Mouse (Mus musculus): Measurements from ENCODE around the gene Zfp579. TPM values are rescaled to one million over a fixed set of nuclear protein-coding genes. Genes with fewer than 3 reads are reported as not detected.
A peak's percentile ranks its signal among the peaks of the same experiment; 100 is the strongest.

Zfp579 gene
- polyA plus RNA-seq, 1 experiment, result 5.3 TPM

GRCm38 (mm10) chr7:4950561-4951342 lies 45.2 kb downstream of the Zfp579 start:
- Histone ChIP-seq H3K4me3 (ENCODE audit: insufficient read depth, low read depth, low read length) (no peak overlapping the region), H3K27ac (replicated peaks; ENCODE audit: low read depth, low read length) (no peak overlapping the region), H3K4me1 (ENCODE audit: control insufficient read depth, insufficient read depth, insufficient read length, low read length) (peaks cover 3% of the 10 kb centered on the region; the same call in 1 of the 2 replicates)

GRCm38 (mm10) chr7:4948386-4948785 lies 47.6 kb downstream of the Zfp579 start:
- Histone ChIP-seq H3K27ac (replicated peaks; ENCODE audit: low read depth, low read length) (no peak overlapping the region), H3K4me3 (ENCODE audit: insufficient read depth, low read depth, low read length) (no peak overlapping the region), H3K4me1 (ENCODE audit: control insufficient read depth, insufficient read depth, insufficient read length, low read length) (peaks cover 3% of the 10 kb centered on the region; the same call in 1 of the 2 replicates)

- Histone ChIP-seq H3K4me3 (ENCODE audit: insufficient read depth, low read depth, low read length) (no peak overlapping the region), H3K27ac (replicated peaks; ENCODE audit: low read depth, low read length) (no peak overlapping the region), H3K4me1 (ENCODE audit: control insufficient read depth, insufficient read depth, insufficient read length, low read length) (peaks cover 3% of the 10 kb centered on the region; the same call in 1 of the 2 replicates)
Measured at GRCm38 (mm10) chr7:4947855-4948254, 48.1 kb downstream of the Zfp579 start.

GRCm38 (mm10) chr7:4943223-4943815 lies 52.6 kb downstream of the Zfp579 start:
- Histone ChIP-seq H3K4me3 (ENCODE audit: insufficient read depth, low read depth, low read length) (peak overlapping the region; percentile 56), H3K27ac (replicated peaks; ENCODE audit: low read depth, low read length) (peak overlapping the region; percentile 55), H3K4me1 (ENCODE audit: control insufficient read depth, insufficient read depth, insufficient read length, low read length) (no peaks in the 10 kb centered on the region)

- no peak overlapping the region for H3K27ac ChIP-seq (replicated peaks; ENCODE audit: low read depth, low read length)
Measured at GRCm38 (mm10) chr7:4942673-4943072, 53.3 kb downstream of the Zfp579 start.

GRCm38 (mm10) chr7:4940068-4940479 lies 55.9 kb downstream of the Zfp579 start:
- Histone ChIP-seq H3K4me3 (ENCODE audit: insufficient read depth, low read depth, low read length) (no peak overlapping the region), H3K27ac (replicated peaks; ENCODE audit: low read depth, low read length) (no peak overlapping the region)

More at GRCm38 (mm10) chr7:4942673-4943072, 53.3 kb downstream of the Zfp579 start:
- no peaks in the 10 kb centered on the region for H3K4me1 ChIP-seq (ENCODE audit: control insufficient read depth, insufficient read depth, insufficient read length, low read length)
- H3K4me3 ChIP-seq (ENCODE audit: insufficient read depth, low read depth, low read length), result no peak overlapping the region

GRCm38 (mm10) chr7:4938456-4938855 lies 57.5 kb downstream of the Zfp579 start:
- Histone ChIP-seq H3K4me3 (ENCODE audit: insufficient read depth, low read depth, low read length) (no peak overlapping the region), H3K27ac (replicated peaks; ENCODE audit: low read depth, low read length) (no peak overlapping the region), H3K4me1 (ENCODE audit: control insufficient read depth, insufficient read depth, insufficient read length, low read length) (no peaks in the 10 kb centered on the region)

More at GRCm38 (mm10) chr7:4940068-4940479, 55.9 kb downstream of the Zfp579 start:
- H3K4me1 ChIP-seq (ENCODE audit: control insufficient read depth, insufficient read depth, insufficient read length, low read length), result no peaks in the 10 kb centered on the region

GRCm38 (mm10) chr7:4937392-4937791 lies 58.6 kb downstream of the Zfp579 start:
- H3K4me1 ChIP-seq (ENCODE audit: control insufficient read depth, insufficient read depth, insufficient read length, low read length), result no peaks in the 10 kb centered on the region
- no peak overlapping the region for H3K27ac ChIP-seq (replicated peaks; ENCODE audit: low read depth, low read length)
- no peak overlapping the region for H3K4me3 ChIP-seq (ENCODE audit: insufficient read depth, low read depth, low read length)

- H3K4me3 ChIP-seq (ENCODE audit: insufficient read depth, low read depth, low read length), result no peak overlapping the region
- no peaks in the 10 kb centered on the region for H3K4me1 ChIP-seq (ENCODE audit: control insufficient read depth, insufficient read depth, insufficient read length, low read length)
- no peak overlapping the region for H3K27ac ChIP-seq (replicated peaks; ENCODE audit: low read depth, low read length)
Measured at GRCm38 (mm10) chr7:4936832-4937231, 59.1 kb downstream of the Zfp579 start.

- H3K4me1 ChIP-seq (ENCODE audit: control insufficient read depth, insufficient read depth, insufficient read length, low read length), result no peaks in the 10 kb centered on the region
- no peak overlapping the region for H3K27ac ChIP-seq (replicated peaks; ENCODE audit: low read depth, low read length)
- no peak overlapping the region for H3K4me3 ChIP-seq (ENCODE audit: insufficient read depth, low read depth, low read length)
Measured at GRCm38 (mm10) chr7:4934160-4934914, 61.6 kb downstream of the Zfp579 start.

Other genes starting within 250 kb of the Zfp579 start
- gene Cox6b2, start 243.1 kb downstream of the Zfp579 start, polyA plus RNA-seq (2012; ENCODE audit: insufficient read depth, insufficient read length, missing spikeins), result 7.9 and 17.6 TPM in 2 replicates
- not detected in 2 replicates for gene Fam71e2, start 224.9 kb downstream of the Zfp579 start, polyA plus RNA-seq (2012; ENCODE audit: insufficient read depth, insufficient read length, missing spikeins)
- not detected in 2 replicates for gene Il11, start 213.3 kb downstream of the Zfp579 start, polyA plus RNA-seq (2012; ENCODE audit: insufficient read depth, insufficient read length, missing spikeins)
- not detected in 2 replicates for gene Tmem190, start 213.2 kb downstream of the Zfp579 start, polyA plus RNA-seq (2012; ENCODE audit: insufficient read depth, insufficient read length, missing spikeins)
- 17.0 and 23.3 TPM in 2 replicates for gene Tmem238, start 206.5 kb downstream of the Zfp579 start, polyA plus RNA-seq (2012; ENCODE audit: insufficient read depth, insufficient read length, missing spikeins)
- gene Rpl28, start 203.3 kb downstream of the Zfp579 start, polyA plus RNA-seq (2012; ENCODE audit: insufficient read depth, insufficient read length, missing spikeins), result 347 and 411 TPM in 2 replicates
- gene Ube2s, start 183.6 kb downstream of the Zfp579 start, polyA plus RNA-seq (2012; ENCODE audit: insufficient read depth, insufficient read length, missing spikeins), result 64.5 and 67.8 TPM in 2 replicates
- gene Shisa7, start 151.5 kb downstream of the Zfp579 start, polyA plus RNA-seq (2012; ENCODE audit: insufficient read depth, insufficient read length, missing spikeins), result 0.40 and 0.42 TPM in 2 replicates
- 19.1 and 36.2 TPM in 2 replicates for gene Isoc2b, start 125.9 kb downstream of the Zfp579 start, polyA plus RNA-seq (2012; ENCODE audit: insufficient read depth, insufficient read length, missing spikeins)
- gene Isoc2a, start 119.0 kb downstream of the Zfp579 start, polyA plus RNA-seq (2012; ENCODE audit: insufficient read depth, insufficient read length, missing spikeins), result 55.3 and 59.3 TPM in 2 replicates
- gene Gm36210, start 89.6 kb downstream of the Zfp579 start, polyA plus RNA-seq (2012; ENCODE audit: insufficient read depth, insufficient read length, missing spikeins), result not detected in 2 replicates
- 3.2 and 3.4 TPM in 2 replicates for gene Zfp628, start 80.9 kb downstream of the Zfp579 start, polyA plus RNA-seq (2012; ENCODE audit: insufficient read depth, insufficient read length, missing spikeins)
- gene Nat14, start 74.1 kb downstream of the Zfp579 start, polyA plus RNA-seq (2012; ENCODE audit: insufficient read depth, insufficient read length, missing spikeins), result 1.8 TPM in 1 of 2 replicates, not detected in the other
- 4.9 and 5.5 TPM in 2 replicates for gene Ssc5d, start 70.4 kb downstream of the Zfp579 start, polyA plus RNA-seq (2012; ENCODE audit: insufficient read depth, insufficient read length, missing spikeins)
- gene Sbk2, start 31.8 kb downstream of the Zfp579 start, polyA plus RNA-seq (2012; ENCODE audit: insufficient read depth, insufficient read length, missing spikeins), result 5.4 and 8.1 TPM in 2 replicates
- gene Sbk3, start 25.0 kb downstream of the Zfp579 start, polyA plus RNA-seq (2012; ENCODE audit: insufficient read depth, insufficient read length, missing spikeins), result 0.75 TPM in 1 of 2 replicates, not detected in the other
- 12.4 and 19.4 TPM in 2 replicates for gene Zfp524, start 18.3 kb upstream of the Zfp579 start, polyA plus RNA-seq (2012; ENCODE audit: insufficient read depth, insufficient read length, missing spikeins)
- 10.5 and 11.9 TPM in 2 replicates for gene Fiz1, start 18.5 kb upstream of the Zfp579 start, polyA plus RNA-seq (2012; ENCODE audit: insufficient read depth, insufficient read length, missing spikeins)
- gene Gm44973, start 19.3 kb upstream of the Zfp579 start, polyA plus RNA-seq (2012; ENCODE audit: insufficient read depth, insufficient read length, missing spikeins), result not detected in 2 replicates
- 7.5 and 10.9 TPM in 2 replicates for gene Zfp865, start 24.2 kb upstream of the Zfp579 start, polyA plus RNA-seq (2012; ENCODE audit: insufficient read depth, insufficient read length, missing spikeins)
- not detected in 2 replicates for gene Ccdc106, start 24.4 kb upstream of the Zfp579 start, polyA plus RNA-seq (2012; ENCODE audit: insufficient read depth, insufficient read length, missing spikeins)
- not detected in 2 replicates for gene 4632433K11Rik, start 38.0 kb upstream of the Zfp579 start, polyA plus RNA-seq (2012; ENCODE audit: insufficient read depth, insufficient read length, missing spikeins)
- 1.2 and 1.9 TPM in 2 replicates for gene Zfp784, start 42.3 kb upstream of the Zfp579 start, polyA plus RNA-seq (2012; ENCODE audit: insufficient read depth, insufficient read length, missing spikeins)
- 4.4 and 5.6 TPM in 2 replicates for gene Zfp580, start 55.4 kb upstream of the Zfp579 start, polyA plus RNA-seq (2012; ENCODE audit: insufficient read depth, insufficient read length, missing spikeins)
- gene U2af2, start 66.0 kb upstream of the Zfp579 start, polyA plus RNA-seq (2012; ENCODE audit: insufficient read depth, insufficient read length, missing spikeins), result 44.6 and 58.8 TPM in 2 replicates
- 66.5 and 69.5 TPM in 2 replicates for gene Epn1, start 84.1 kb upstream of the Zfp579 start, polyA plus RNA-seq (2012; ENCODE audit: insufficient read depth, insufficient read length, missing spikeins)
- gene Rfpl4, start 120.8 kb upstream of the Zfp579 start, polyA plus RNA-seq (2012; ENCODE audit: insufficient read depth, insufficient read length, missing spikeins), result not detected in 2 replicates
- gene Rasl2-9, start 129.8 kb upstream of the Zfp579 start, polyA plus RNA-seq (2012; ENCODE audit: insufficient read depth, insufficient read length, missing spikeins), result 7.6 and 8.1 TPM in 2 replicates
- gene Vmn1r55, start 153.5 kb upstream of the Zfp579 start, polyA plus RNA-seq (2012; ENCODE audit: insufficient read depth, insufficient read length, missing spikeins), result not detected in 2 replicates
- not detected in 2 replicates for gene Vmn1r56, start 200.6 kb upstream of the Zfp579 start, polyA plus RNA-seq (2012; ENCODE audit: insufficient read depth, insufficient read length, missing spikeins)
- gene Vmn1r57, start 222.3 kb upstream of the Zfp579 start, polyA plus RNA-seq (2012; ENCODE audit: insufficient read depth, insufficient read length, missing spikeins), result not detected in 2 replicates

All from brown adipose tissue, adult 24 weeks (tissue).